25 mouse cellular contexts compared by ENCODE assay signal in genomic region chr17:64848031-64848430, GRCm38 (mm10). TPM values are rescaled to one million over a fixed set of nuclear protein-coding genes. Genes with fewer than 3 reads are reported as not detected.
A peak's percentile ranks its signal among the peaks of the same experiment; 100 is the strongest.
DNase-seq lines count a peak whose midpoint lies in the region; ATAC-seq and TF ChIP-seq lines count a peak whose summit lies in the region.
"Had no signal": no experiment of that assay in that cellular context is flagged by ENCODE, and none has a peak within 500 bp of the region (broad histone marks: within the 10 kb centered on the region; RNA-seq: fewer than 3 reads in every experiment).

No protein-coding gene starts in this region.

- WGBS in forebrain, embryonic 14.5 days: 79% methylated on average over 4 of the region's 4 CpGs
- 88% methylated on average over 4 of the region's 4 CpGs for WGBS in forebrain, embryonic 12.5 days
- 66% methylated on average over 4 of the region's 4 CpGs for WGBS in heart, adult 2 months

- H3K4me1 ChIP-seq in forebrain, embryonic 14.5 days (ENCODE audit: control insufficient read depth, insufficient read depth, low read length): no peaks in the 10 kb centered on the region
- H3K4me1 ChIP-seq in forebrain, embryonic 12.5 days: no peaks in the 10 kb centered on the region
- H3K4me1 ChIP-seq in CH12.LX (ENCODE audit: control insufficient read depth in 1 of 2, insufficient read depth in 2 of 2): no peaks in the 10 kb centered on the region
- H3K4me1 ChIP-seq in heart, adult 2 months (ENCODE audit: control insufficient read depth, insufficient read depth, low read length): no peaks in the 10 kb centered on the region; the same call in 1 of the 2 replicates
- H3K4me1 ChIP-seq: embryonic facial prominence, embryonic 10.5 days; embryonic facial prominence, embryonic 12.5 days; forebrain, embryonic 15.5 days had no signal

- DNase-seq in forebrain, embryonic 14.5 days (ENCODE audit: low spot score): peak; percentile 51
- DNase-seq in CH12.LX (ENCODE audit: extremely low read depth): no peak
- DNase-seq in fibroblast of lung, adult 2 months (ENCODE audit: low read depth): peak; percentile 8
- no peak for DNase-seq in heart, adult 2 months
- DNase-seq: adrenal gland, adult 2 months; adrenal gland, postnatal 10 days; adrenal gland, postnatal 25 days; B cell, adult 2 months; cerebellum, adult 11-12 months; cerebellum, adult 2 months; cerebellum, adult 9-10 months; cerebellum, postnatal 14 days; cerebellum, postnatal 36 days had no signal

- no peak for TF ChIP-seq POLR2A in CH12.LX (IDR thresholded peaks at IDR 0.05; ENCODE audit: low read depth, low read length)
- no peak for TF ChIP-seq POLR2A in heart, adult 2 months (IDR thresholded peaks at IDR 0.05; ENCODE audit: insufficient read depth, low read depth, low read length)

- H3K4me3 ChIP-seq in forebrain, embryonic 14.5 days (ENCODE audit: low read depth, low read length): no peak overlapping the region
- no peak overlapping the region for H3K4me3 ChIP-seq in forebrain, embryonic 12.5 days (replicated peaks)
- no peak overlapping the region for H3K4me3 ChIP-seq in CH12.LX (replicated peaks in 1 of 3; ENCODE audit: low read depth in 2 of 3, low read length in 2 of 3, poor library complexity in 1 of 3)
- no peak overlapping the region for H3K4me3 ChIP-seq in heart, adult 2 months
- H3K4me3 ChIP-seq: embryonic facial prominence, embryonic 10.5 days; embryonic facial prominence, embryonic 12.5 days; forebrain, embryonic 15.5 days had no signal

- H3K9ac ChIP-seq in forebrain, embryonic 14.5 days (ENCODE audit: low read length): no peak overlapping the region
- no peak overlapping the region for H3K9ac ChIP-seq in forebrain, embryonic 12.5 days
- H3K9ac ChIP-seq in CH12.LX (ENCODE audit: insufficient read depth, low read depth): no peak overlapping the region
- H3K9ac ChIP-seq in heart, adult 2 months (ENCODE audit: low read depth, low read length): no peak overlapping the region
- H3K9ac ChIP-seq: embryonic facial prominence, embryonic 12.5 days; forebrain, embryonic 15.5 days had no signal

- H3K79me2 ChIP-seq in CH12.LX (replicated peaks; ENCODE audit: control insufficient read depth, extremely low read depth, insufficient read depth, poor library complexity, severe bottlenecking): no peaks in the 10 kb centered on the region
- no peaks in the 10 kb centered on the region for H3K79me2 ChIP-seq in heart, adult 2 months (replicated peaks; ENCODE audit: control insufficient read depth, insufficient read depth, low read length)

- ATAC-seq in forebrain, embryonic 14.5 days: no peak
- ATAC-seq in forebrain, embryonic 12.5 days (ENCODE audit: low FRiP score): no peak
- ATAC-seq: CD4-positive, CD25-positive, alpha-beta regulatory T cell, adult 4 months; forebrain, embryonic 15.5 days had no signal

- intact Hi-C loops in heart, adult 2 months (cut with DNase I): no loop called here

- in situ Hi-C loops in CH12.LX (cut with MboI; ENCODE audit: low pct_ligation_motif_present, low pct_unique_long_range_greater_than_20kb, low sequenced_read_pairs): no loop called here

- dilution Hi-C loops in CH12.LX (cut with MboI; ENCODE audit: extremely low pct_ligation_motif_present, extremely low pct_unique_long_range_greater_than_20kb, low sequenced_read_pairs): no loop called here

- no peak overlapping the region for H3K27ac ChIP-seq in forebrain, embryonic 14.5 days (ENCODE audit: low read depth, low read length)
- H3K27ac ChIP-seq in forebrain, embryonic 12.5 days: no peak overlapping the region
- no peak overlapping the region for H3K27ac ChIP-seq in CH12.LX (ENCODE audit: insufficient read depth, low read depth)
- H3K27ac ChIP-seq in heart, adult 2 months: no peak overlapping the region
- H3K27ac ChIP-seq: embryonic facial prominence, embryonic 10.5 days; embryonic facial prominence, embryonic 12.5 days; forebrain, embryonic 15.5 days had no signal

- no peak for TF ChIP-seq RAD21 in CH12.LX (IDR thresholded peaks at IDR 0.05; ENCODE audit: low read depth, low read length)

- TF ChIP-seq CTCF in CH12.LX (conservative IDR thresholded peaks at IDR 0.05 in 1 of 2, IDR thresholded peaks at IDR 0.05 in 1 of 2; ENCODE audit: low read depth in 2 of 2, low read length in 2 of 2): no peak
- TF ChIP-seq CTCF in heart, adult 2 months (IDR thresholded peaks at IDR 0.05): no peak

- H3K27me3 ChIP-seq in forebrain, embryonic 14.5 days (replicated peaks; ENCODE audit: control insufficient read depth, insufficient read depth, low read length): no peaks in the 10 kb centered on the region
- H3K27me3 ChIP-seq in forebrain, embryonic 12.5 days: no peaks in the 10 kb centered on the region
- H3K27me3 ChIP-seq in CH12.LX (replicated peaks): no peaks in the 10 kb centered on the region
- no peaks in the 10 kb centered on the region for H3K27me3 ChIP-seq in heart, adult 2 months (ENCODE audit: control insufficient read depth, insufficient read depth, low read length)
- H3K27me3 ChIP-seq: embryonic facial prominence, embryonic 12.5 days; forebrain, embryonic 15.5 days had no signal

- no peak for TF ChIP-seq EP300 in CH12.LX (IDR thresholded peaks at IDR 0.05; ENCODE audit: low read length)
- no peak for TF ChIP-seq EP300 in heart, adult 2 months (IDR thresholded peaks at IDR 0.05; ENCODE audit: insufficient read depth, low read depth, low read length)

- H3K4me2 ChIP-seq in forebrain, embryonic 14.5 days (ENCODE audit: low read length): no peak overlapping the region
- H3K4me2 ChIP-seq in forebrain, embryonic 12.5 days: no peak overlapping the region
- no peak overlapping the region for H3K4me2 ChIP-seq in CH12.LX (ENCODE audit: insufficient read depth, low read depth, poor library complexity, severe bottlenecking)
- H3K4me2 ChIP-seq: embryonic facial prominence, embryonic 12.5 days; forebrain, embryonic 15.5 days had no signal

- H3K36me3 ChIP-seq in forebrain, embryonic 14.5 days (ENCODE audit: control insufficient read depth, insufficient read depth, low read length): no peaks in the 10 kb centered on the region
- H3K36me3 ChIP-seq in forebrain, embryonic 12.5 days (replicated peaks): no peaks in the 10 kb centered on the region
- no peaks in the 10 kb centered on the region for H3K36me3 ChIP-seq in CH12.LX (replicated peaks in 1 of 2; ENCODE audit: control insufficient read depth in 1 of 2, insufficient read depth in 1 of 2, low read length in 1 of 2)
- no peaks in the 10 kb centered on the region for H3K36me3 ChIP-seq in heart, adult 2 months (ENCODE audit: control insufficient read depth, insufficient read depth, low read length)
- H3K36me3 ChIP-seq: embryonic facial prominence, embryonic 10.5 days; embryonic facial prominence, embryonic 12.5 days; forebrain, embryonic 15.5 days had no signal

- H3K9me3 ChIP-seq in forebrain, embryonic 14.5 days (replicated peaks; ENCODE audit: control insufficient read depth, low read length): no peaks in the 10 kb centered on the region
- H3K9me3 ChIP-seq in forebrain, embryonic 12.5 days: no peaks in the 10 kb centered on the region
- H3K9me3 ChIP-seq in CH12.LX (replicated peaks; ENCODE audit: low read length): no peaks in the 10 kb centered on the region
- H3K9me3 ChIP-seq: embryonic facial prominence, embryonic 10.5 days; embryonic facial prominence, embryonic 12.5 days; forebrain, embryonic 15.5 days had no signal

TF ChIP-seq in CH12.LX, 34 proteins besides CTCF, POLR2A, EP300 and RAD21:
- TF ChIP-seq ZNF384 (IDR thresholded peaks at IDR 0.05; ENCODE audit: low read depth, low read length) (peak; percentile 60; the same call in 1 of the 2 replicates), NRF1 (IDR thresholded peaks at IDR 0.05; ENCODE audit: low read depth, low read length) (no peak)

RNA-seq across cellular contexts. Expression of gene 4930583I09Rik, which starts 12.2 kb away (rescaled TPM):
- not detected in 2 replicates for polyA plus RNA-seq in forebrain, embryonic 14.5 days (2014; fragmentation: Nextera tagmentation; extraction: Ambion mirVana)
- polyA plus RNA-seq in forebrain, embryonic 12.5 days (2016; fragmentation: Nextera tagmentation; extraction: Ambion mirVana): not detected in 2 replicates
- total RNA-seq in CH12.LX (2012; rRNA removed): not detected in 2 replicates
- total RNA-seq in CH12.LX (2014; rRNA removed): not detected in 2 replicates
- polyA plus RNA-seq in CH12.LX (2012; ENCODE audit: insufficient read length, low read depth): not detected in 2 replicates
- total RNA-seq in heart, adult 2 months (2021): not detected
- polyA plus RNA-seq in heart, adult 2 months (2012; rRNA removed): not detected in 2 replicates
- total RNA-seq: adrenal gland, adult 2 months; adrenal gland, postnatal 10 days; adrenal gland, postnatal 25 days; adrenal gland, postnatal 4 days; ES-E14; MEL had no signal
- polyA plus RNA-seq: adrenal gland, adult 2 months; cerebellum, adult 2 months; cortical plate, adult 2 months; embryonic facial prominence, embryonic 10.5 days; embryonic facial prominence, embryonic 12.5 days; embryonic facial prominence, embryonic 14.5 days; forebrain, embryonic 11.5 days; forebrain, embryonic 15.5 days; frontal cortex, adult 2 months had no signal

Comparison
In these comparisons a context has a peak if more than half of its experiments do, and no peak if none do; other contexts are left out.
1. DNase-seq: peak in forebrain, embryonic 14.5 days (single experiment) and fibroblast of lung, adult 2 months (single experiment); none in CH12.LX (single experiment) and heart, adult 2 months (0 of 2).